Mouse (Mus musculus): ENCODE results near the gene Tctn3.

Gene Tctn3

DNA sequence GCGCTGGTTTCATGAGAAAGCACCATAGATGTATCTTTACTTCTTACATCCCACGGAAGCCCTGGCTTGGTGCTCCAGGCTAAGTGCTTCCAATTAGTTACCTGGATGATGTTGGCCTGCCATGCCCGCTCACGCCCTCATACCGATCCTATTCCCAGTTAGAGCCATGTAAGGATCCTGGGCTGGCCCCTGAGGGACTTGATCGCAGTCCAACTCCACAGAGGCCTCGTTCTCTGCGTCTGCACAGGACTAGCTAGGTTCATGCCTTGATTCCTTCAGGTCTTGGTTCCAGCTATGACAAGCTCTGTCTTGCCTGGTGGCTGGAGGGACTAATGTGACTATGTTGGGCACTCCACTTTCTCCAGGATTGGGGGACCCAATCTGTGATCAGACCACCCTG lies 56.9 kb downstream of the Tctn3 start:
- DNase-seq (ENCODE audit: low read depth), result no peak

DNA sequence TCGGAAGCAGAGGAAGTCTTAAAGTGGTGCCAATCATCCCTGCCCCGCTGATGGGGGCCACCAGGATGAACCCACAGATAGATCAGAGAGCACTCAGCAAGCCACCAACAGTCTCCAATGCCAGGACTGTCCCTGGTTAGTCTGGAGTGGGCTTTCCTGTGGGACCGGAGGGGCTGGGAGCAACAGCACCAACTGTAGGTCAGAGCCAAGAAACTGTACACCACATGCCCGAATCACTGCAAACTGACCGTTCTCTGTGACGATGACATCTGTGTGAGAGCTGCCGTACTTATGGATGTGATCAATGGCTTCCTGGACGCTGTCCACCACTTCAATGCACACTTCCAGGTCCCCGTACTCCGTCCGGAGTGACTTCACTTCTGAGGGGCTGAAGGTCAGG lies 57.7 kb downstream of the Tctn3 start:
- DNase-seq (ENCODE audit: low read depth), result no peak

DNA sequence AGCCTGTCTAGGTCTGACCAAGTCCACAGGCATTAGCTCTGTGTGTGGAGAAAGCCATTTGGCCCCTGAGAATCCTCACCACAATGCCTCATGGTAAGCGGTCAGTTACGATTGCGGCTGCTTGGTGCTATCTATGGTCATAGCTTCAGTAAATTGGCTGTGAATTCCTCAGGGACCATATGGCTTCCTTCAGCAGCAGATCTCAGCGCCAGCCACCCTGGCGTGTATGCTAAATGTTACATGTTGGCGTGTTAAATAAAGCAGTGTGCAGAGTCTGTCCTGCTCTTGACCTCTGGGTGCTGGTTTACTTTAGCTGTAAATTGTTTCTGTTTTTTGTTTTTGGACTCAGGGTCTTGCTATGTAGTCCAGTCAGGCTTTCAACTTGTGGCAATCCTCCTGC lies 58.2 kb downstream of the Tctn3 start:
- DNase-seq (ENCODE audit: low read depth), result no peak

DNA sequence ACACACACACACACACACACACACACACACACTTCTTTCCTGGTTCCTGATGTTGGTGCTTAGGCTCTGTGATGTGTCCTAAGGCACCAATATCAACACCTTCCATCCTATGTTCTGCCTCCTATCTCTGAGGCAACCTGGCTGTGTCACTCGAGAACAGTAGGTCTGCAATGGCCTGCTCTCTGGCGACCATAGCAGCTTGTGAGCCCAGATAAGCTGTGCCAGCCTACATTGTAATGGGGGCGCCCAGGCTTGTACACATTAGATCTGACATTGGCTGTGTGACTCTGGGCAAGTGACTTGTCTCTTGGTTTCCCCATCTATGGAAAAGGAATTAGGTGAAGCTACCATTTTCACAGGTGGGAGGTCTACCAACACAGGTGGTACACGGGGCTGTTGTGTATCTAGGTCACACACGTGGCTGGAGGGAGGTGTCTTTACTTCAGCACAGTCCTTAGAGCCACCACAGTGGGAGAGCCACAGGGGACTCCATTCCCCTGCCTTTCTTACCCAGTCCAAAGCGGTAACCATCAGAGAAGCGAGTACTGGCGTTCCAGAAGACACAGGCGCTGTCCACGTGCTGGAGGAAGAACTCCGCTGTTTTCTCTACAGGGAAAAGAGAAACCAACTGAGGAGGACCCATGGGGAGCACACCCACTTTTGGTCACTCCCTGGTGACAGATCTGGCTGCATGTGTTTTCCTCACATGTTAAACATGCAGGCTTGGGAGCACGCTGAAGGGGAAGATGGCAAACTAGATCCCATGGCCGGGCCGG lies 58.8 kb downstream of the Tctn3 start:
- DNase-seq (ENCODE audit: low read depth), result no peak

DNA sequence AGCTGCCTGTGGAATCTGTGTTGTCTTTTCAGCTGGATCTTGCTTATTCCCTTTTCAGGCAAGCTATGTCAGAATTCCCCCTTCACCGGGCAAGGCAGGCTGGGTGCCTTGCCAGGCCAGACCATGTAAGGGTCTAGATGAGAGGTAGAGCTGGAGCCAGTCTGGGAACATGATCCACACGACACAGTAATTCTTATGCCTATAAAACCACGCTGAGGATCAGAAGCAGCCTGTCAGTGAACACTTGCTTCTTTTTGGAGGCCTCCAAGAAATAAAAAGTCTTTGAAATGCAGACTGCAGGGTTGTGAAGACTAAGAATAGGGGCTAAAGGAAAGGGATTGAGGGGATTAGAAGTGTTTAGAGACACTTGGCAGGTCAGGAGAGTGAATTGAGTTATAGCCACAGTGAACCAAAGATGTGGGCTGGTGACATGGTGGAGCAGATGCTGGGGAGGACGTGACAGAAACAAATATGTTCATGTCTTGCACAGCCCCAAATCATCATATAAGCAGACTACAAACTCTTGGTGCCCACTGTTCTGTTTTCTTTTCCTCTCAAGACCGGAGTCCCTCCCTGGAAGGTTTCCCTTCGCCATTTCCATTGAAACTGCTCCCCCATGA lies 62.4 kb downstream of the Tctn3 start:
- no peak for DNase-seq (ENCODE audit: low read depth)

GRCm38 (mm10) chr19:40548796-40549515 lies 63.1 kb downstream of the Tctn3 start:
- no peak for DNase-seq (ENCODE audit: low read depth)

DNA sequence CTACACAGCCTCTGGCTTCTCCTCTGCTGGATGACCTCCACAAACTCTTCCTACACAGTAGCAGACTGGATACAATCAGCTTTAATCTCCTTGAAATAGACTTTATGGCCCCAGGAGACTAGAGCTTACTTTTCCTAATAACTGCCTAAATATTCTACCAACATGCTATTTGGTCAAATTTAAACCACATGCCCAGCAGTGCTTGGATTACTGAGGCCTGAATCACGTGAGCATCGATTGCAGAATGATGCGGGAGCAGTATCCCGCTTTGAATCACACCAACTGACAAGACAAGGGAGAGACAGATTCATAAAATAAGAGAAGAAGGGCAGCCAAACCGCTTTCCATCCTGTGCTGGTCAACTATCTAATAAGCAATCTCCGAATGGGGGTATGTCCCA lies 63.6 kb downstream of the Tctn3 start:
- no peak for DNase-seq (ENCODE audit: low read depth)

Data from fibroblast of lung, adult 2 months (primary cell).